8 mouse cellular contexts compared by ENCODE assay signal in genomic region chr9:70012408-70012901, GRCm38 (mm10). TPM values are rescaled to one million over a fixed set of nuclear protein-coding genes. Genes with fewer than 3 reads are reported as not detected.
A peak's percentile ranks its signal among the peaks of the same experiment; 100 is the strongest.
DNase-seq lines count a peak whose midpoint lies in the region; ATAC-seq and TF ChIP-seq lines count a peak whose summit lies in the region.

Gene Gtf2a2, plus strand, starts transcription at chr9:70012550.

- H3K4me2 ChIP-seq in forebrain, postnatal 0 days (ENCODE audit: low read depth), result peak within 1 kb of the TSS; percentile 67
- H3K4me2 ChIP-seq in lung, embryonic 15.5 days, result peak within 1 kb of the TSS; percentile 58

- peaks cover 8% of the 10 kb centered on the region for H3K36me3 ChIP-seq in ES-E14 (ENCODE audit: control insufficient read depth, insufficient read depth, low read length, poor library complexity, severe bottlenecking)
- peaks cover 27% of the 10 kb centered on the region for H3K36me3 ChIP-seq in forebrain, postnatal 0 days (ENCODE audit: insufficient read depth)
- H3K36me3 ChIP-seq in lung, embryonic 15.5 days, result peaks cover 36% of the 10 kb centered on the region

- H3K27me3 ChIP-seq in forebrain, postnatal 0 days (ENCODE audit: insufficient read depth, low read length), result no peaks in the 10 kb centered on the region
- no peaks in the 10 kb centered on the region for H3K27me3 ChIP-seq in lung, embryonic 15.5 days

- no peak for TF ChIP-seq CTCF in forebrain, postnatal 0 days (IDR thresholded peaks at IDR 0.05; ENCODE audit: low read depth)

- peak within 1 kb of the TSS; percentile 96 for H3K9ac ChIP-seq in ES-E14 (ENCODE audit: insufficient read depth, low read depth, low read length, poor library complexity, severe bottlenecking)
- peak within 1 kb of the TSS; percentile 92 for H3K9ac ChIP-seq in forebrain, postnatal 0 days
- peak within 1 kb of the TSS; percentile 81 for H3K9ac ChIP-seq in lung, embryonic 15.5 days

- DNase-seq in ES-E14 (ENCODE audit: low read depth, low spot score), result peak; percentile 83
- peak; percentile 92 to 94 for DNase-seq in cerebellum, adult 18-20 months
- peak; percentile 96 for DNase-seq in forebrain, postnatal 0 days
- DNase-seq in heart, postnatal 4 days, result peak; percentile 96
- DNase-seq in layer of hippocampus, adult 8-10 months (ENCODE audit: low spot score in 2 of 2), result peak; percentile 82 to 85
- DNase-seq in ovary, adult 18-20 months (ENCODE audit: low spot score), result peak; percentile 84
- DNase-seq in thymus, postnatal 0 days (ENCODE audit: low spot score), result peak; percentile 94

- under 1% methylated on average over 57 of the region's 57 CpGs for WGBS in forebrain, postnatal 0 days
- under 1% methylated on average over 57 of the region's 57 CpGs for WGBS in lung, embryonic 15.5 days

- no peaks in the 10 kb centered on the region for H3K9me3 ChIP-seq in ES-E14 (ENCODE audit: control insufficient read depth, insufficient read depth, low read depth, low read length)
- no peaks in the 10 kb centered on the region for H3K9me3 ChIP-seq in forebrain, postnatal 0 days (ENCODE audit: low read length)
- no peaks in the 10 kb centered on the region for H3K9me3 ChIP-seq in lung, embryonic 15.5 days

- peak within 1 kb of the TSS; percentile 89 for H3K27ac ChIP-seq in ES-E14 (ENCODE audit: insufficient read depth, low read depth, low read length, poor library complexity, severe bottlenecking)
- peak within 1 kb of the TSS; percentile 92 for H3K27ac ChIP-seq in forebrain, postnatal 0 days (ENCODE audit: low read depth, low read length)
- peak within 1 kb of the TSS; percentile 91 for H3K27ac ChIP-seq in lung, embryonic 15.5 days

- ATAC-seq in forebrain, postnatal 0 days, result peak; percentile 98
- peak; percentile 98 for ATAC-seq in lung, embryonic 15.5 days (ENCODE audit: borderline replicate concordance, extremely low read depth, low FRiP score, low TSS enrichment)

- in situ Hi-C loops in ES-E14 (cut with MboI; ENCODE audit: low sequenced_read_pairs in 2 of 2, unreplicated experiment in 2 of 2), result no loop called here

- peak within 1 kb of the TSS; percentile 86 to 94 for H3K4me3 ChIP-seq in ES-E14 (ENCODE audit: insufficient read depth in 1 of 2, low read depth in 1 of 2, low read length in 2 of 2, poor library complexity in 1 of 2, severe bottlenecking in 1 of 2)
- H3K4me3 ChIP-seq in forebrain, postnatal 0 days (ENCODE audit: low read depth, low read length), result peak within 1 kb of the TSS; percentile 94
- H3K4me3 ChIP-seq in lung, embryonic 15.5 days, result peak within 1 kb of the TSS; percentile 86

- no peaks in the 10 kb centered on the region; a peak in 3 of 4 replicates for H3K4me1 ChIP-seq in ES-E14 (ENCODE audit: control insufficient read depth in 2 of 2, insufficient read depth in 2 of 2, low read length in 2 of 2, poor library complexity in 1 of 2)
- peaks cover 12% of the 10 kb centered on the region for H3K4me1 ChIP-seq in forebrain, postnatal 0 days (ENCODE audit: insufficient read depth)
- peaks cover 17% of the 10 kb centered on the region for H3K4me1 ChIP-seq in lung, embryonic 15.5 days

TF ChIP-seq in ES-E14, 5 proteins besides CTCF, POLR2A, EP300 and RAD21:
- TF ChIP-seq ZNF384 (IDR thresholded peaks at IDR 0.05; ENCODE audit: low read depth, low read length), result 0 out of 2 replicates have a peak, but pooled peaks have one; percentile 3
- TF ChIP-seq MAFK (IDR thresholded peaks at IDR 0.05; ENCODE audit: insufficient read depth, low read depth, low read length), result no peak
- peak; percentile 58; the same call in 1 of the 2 replicates for TF ChIP-seq HCFC1 (IDR thresholded peaks at IDR 0.05; ENCODE audit: borderline replicate concordance, insufficient read depth, low read length)
- peak; percentile 49; the same call in 1 of the 2 replicates for TF ChIP-seq CHD2 (IDR thresholded peaks at IDR 0.05; ENCODE audit: low read depth, low read length)
- TF ChIP-seq ZC3H11A (IDR thresholded peaks at IDR 0.05; ENCODE audit: borderline replicate concordance, low read depth, low read length), result no peak

RNA-seq across cellular contexts. Expression of gene Gtf2a2, which starts in this region (rescaled TPM):
- total RNA-seq in ES-E14 (2012; rRNA removed), result 42.8 and 70.9 TPM in 2 replicates
- 139 and 206 TPM in 2 replicates for total RNA-seq in forebrain, postnatal 0 days (2014; rRNA removed)
- 257 and 317 TPM in 2 replicates for polyA plus RNA-seq in forebrain, postnatal 0 days (2015; fragmentation: Nextera tagmentation; extraction: Ambion mirVana)
- 10 to 100 TPM; 88.0 to 93.6 TPM for total RNA-seq in heart, postnatal 4 days (2021)
- 10 to 100 TPM; 52.8 to 59.9 (median 54.6) TPM for total RNA-seq in layer of hippocampus, adult 8-10 months (2022)
- polyA plus RNA-seq in lung, embryonic 15.5 days (2015; fragmentation: Nextera tagmentation; extraction: Ambion mirVana), result 196 and 201 TPM in 2 replicates
- 256 and 279 TPM in 2 replicates for polyA plus RNA-seq in thymus, postnatal 0 days (2015; fragmentation: Nextera tagmentation; extraction: Ambion mirVana)

Comparison
In these comparisons a context has a peak if more than half of its experiments do, and no peak if none do; other contexts are left out.
1. Peak in every context shown above with its lines: DNase-seq, ATAC-seq, H3K4me3 ChIP-seq and H3K27ac ChIP-seq.